Mouse (Mus musculus) testis, adult 10 weeks (tissue): ENCODE data around the gene Irf7. TPM values are rescaled to one million over a fixed set of nuclear protein-coding genes. Genes with fewer than 3 reads are reported as not detected.

Source experiments
- polyA plus RNA-seq: library from polyadenylated mRNA; stranded (reverse); fragments of 350-450 nt; fragmentation: Illumina TruSeq; extraction: RNeasy Lipid Tissue Mini Kit (QIAGEN cat#74804); gene quantifications from one replicate; pipeline ENCODE4 v1.2.3, GENCODE M21; 2014; ENCODE audit warnings: low read depth, low replicate concordance

Gene Irf7
- 2.1 TPM for polyA plus RNA-seq

DNA sequence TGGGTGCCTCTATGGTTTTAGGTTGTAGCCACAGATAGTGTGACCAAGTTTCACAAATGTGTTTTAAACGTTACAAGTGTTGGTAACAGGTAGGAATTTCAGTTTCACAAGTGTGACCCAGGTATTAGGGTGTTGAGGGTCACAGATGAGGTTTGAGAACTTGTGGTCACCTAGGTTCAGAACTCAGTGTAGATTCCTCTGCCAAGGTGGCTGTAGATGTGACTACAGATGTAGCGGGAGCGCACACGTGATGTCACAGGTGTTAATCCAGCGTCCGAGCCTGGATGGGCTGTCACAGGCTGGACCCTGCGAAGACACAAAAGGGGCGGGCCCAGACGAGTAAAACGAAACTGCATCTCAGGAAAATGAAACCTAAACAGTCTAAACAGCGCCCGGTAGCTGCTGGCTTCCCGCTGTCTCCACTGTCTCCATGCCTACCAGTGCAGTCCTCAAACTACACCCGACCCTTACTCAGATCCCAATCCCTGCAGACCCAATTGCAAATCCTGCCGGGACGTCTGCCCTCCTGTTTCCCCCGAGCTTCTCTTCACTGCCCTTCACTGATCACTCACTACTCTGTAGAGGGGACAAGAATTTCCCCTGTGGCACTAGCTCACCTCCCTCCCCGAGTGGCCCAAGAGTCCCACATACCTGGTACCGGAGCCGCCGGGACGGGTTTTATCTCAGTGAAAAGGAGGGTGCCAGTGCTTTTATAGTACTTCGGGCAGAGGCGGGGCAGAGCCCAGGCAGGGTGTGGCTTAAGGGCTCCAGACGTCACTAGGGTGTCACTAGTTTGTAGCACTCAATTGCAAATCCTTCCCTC lies at the start of gene Irf7:
TSS of gene Irf7 (minus strand) at position 743 of the 823 bp plus-strand sequence.

DNA sequence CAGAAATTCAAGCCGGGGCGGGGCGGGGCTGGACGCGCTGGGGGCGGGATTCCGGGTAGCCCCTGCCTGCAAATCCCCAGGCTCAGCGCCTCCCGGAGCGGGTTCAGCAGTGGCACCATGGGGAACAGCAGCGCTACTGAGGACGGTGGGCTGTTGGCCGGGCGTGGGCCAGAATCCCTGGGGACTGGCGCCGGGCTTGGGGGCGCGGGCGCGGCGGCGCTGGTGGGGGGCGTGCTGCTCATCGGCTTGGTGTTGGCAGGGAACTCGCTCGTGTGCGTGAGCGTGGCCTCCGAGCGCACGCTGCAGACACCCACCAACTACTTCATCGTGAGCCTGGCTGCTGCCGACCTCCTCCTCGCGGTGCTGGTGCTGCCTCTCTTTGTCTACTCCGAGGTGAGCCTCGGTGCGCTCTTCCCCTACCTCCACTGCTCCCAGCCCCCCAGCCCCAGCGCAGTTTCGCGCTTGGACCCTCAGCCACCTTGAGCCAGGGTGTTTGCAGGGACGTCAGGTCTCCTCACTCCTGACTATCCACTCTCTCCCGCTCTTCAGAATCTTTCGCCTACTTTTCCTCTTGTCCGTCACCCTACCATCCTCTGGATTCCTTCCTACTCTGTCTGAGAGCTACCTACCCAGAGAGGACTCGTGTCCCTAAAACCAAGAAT lies 25.8 kb upstream of the Irf7 start, which contains the start of gene Drd4:
TSS of gene Drd4 (plus strand) at position 86 of the 662 bp plus-strand sequence.

DNA sequence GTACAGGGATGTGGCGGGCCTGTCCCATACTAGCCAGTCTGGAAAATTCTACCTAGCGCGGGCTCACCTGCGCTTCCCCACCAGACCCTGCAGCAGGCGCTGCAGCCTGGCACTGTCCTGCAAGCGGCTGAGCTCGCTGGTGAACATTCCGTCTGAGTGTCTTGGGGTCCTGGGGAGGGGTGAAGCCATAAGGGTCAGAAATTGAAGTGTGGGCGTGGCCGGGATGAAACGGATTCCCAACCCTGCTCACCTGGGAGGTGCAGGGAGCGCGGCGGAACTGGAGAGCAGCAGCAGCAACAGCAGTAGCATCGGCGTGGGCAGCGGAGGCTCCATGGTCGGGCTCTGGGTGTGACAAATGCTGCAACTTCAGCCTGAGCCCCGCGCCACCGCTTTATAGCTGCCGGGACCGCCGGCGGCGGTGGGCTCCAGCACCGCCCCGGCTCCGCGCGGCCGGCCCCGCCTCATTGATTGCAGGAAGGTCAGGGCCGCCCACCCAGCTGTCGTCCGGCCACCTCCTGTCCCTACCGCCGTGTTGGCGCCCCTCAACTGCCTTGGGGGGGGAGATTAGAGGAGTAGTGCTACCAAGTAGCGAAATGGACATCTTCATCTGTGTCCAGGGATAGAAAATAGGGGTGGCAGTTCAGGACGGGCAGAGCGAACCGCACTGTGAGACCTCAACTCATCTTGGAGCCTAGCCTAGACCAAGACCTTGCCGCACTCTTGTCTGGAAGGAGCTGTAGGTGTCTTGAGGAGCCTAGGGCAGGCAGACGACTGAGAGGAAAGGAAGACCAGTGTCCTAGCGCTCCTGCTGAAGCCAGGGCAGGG lies 12.7 kb upstream of the Irf7 start, which contains the start of gene Sct:
TSS of gene Sct (minus strand) at position 368 of the 825 bp plus-strand sequence.

DNA sequence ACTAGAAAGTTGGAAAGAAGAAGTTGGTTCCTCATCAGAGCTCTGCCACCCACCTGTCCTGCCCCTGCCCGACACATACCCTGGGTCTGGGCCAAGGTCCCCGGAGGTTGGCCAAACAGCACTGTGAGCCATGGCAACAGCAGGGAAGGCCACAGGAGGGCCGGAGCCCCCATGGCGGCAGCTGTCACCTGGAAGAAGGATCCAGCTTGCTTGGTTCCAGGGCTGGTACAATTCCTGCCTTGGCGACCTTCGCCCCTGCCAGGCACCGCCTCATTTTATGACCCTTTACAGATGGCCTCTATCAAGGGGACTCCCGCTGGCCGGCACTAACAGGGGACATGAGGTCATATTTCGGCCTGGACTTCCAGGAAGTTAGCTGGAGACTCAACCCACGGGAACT lies 10.3 kb upstream of the Irf7 start, which contains the start of gene Cdhr5:
TSS of gene Cdhr5 (minus strand) at position 241 of the 400 bp plus-strand sequence.

DNA sequence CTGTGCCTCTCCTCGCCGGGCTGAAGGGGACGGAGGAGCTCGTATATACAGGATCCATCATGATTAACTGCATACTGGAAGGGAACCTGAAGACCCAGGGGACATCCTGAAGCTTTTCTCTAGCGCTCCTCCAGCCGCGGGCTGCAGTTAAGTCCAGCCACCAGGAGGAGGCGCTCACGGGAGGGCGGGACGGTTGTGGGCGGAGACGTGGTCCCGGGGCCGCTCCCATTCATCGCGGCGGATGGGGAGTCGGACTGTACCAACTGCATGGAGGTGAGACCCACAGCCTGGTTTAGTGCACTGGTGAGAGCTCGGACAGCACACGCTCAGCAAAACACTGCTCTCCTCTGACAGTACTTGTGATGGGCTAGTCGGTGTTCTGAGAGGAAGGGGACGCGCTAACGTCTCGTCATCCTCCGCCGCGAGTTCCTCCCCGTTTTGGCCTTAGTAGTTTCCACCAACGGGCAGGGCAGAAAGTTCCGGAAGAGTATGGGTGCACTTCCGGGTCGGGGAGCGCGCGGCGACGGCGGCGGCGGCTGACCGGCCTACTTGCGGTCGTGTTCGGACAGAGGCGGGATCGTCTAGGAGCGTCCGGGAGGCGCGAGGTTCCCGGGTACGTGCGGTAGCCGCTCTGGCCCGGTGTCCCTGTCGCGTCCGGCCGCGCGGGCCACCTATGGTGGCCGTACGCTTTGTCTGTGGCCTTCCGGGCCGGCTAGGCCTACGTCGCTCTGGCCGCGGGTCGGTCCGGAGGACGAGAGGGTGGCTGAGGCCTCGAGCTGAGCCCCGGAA lies 37.8 kb downstream of the Irf7 start, which contains the start of gene Phrf1:
TSS of gene Phrf1 (plus strand) at position 506 of the 789 bp plus-strand sequence.

DNA sequence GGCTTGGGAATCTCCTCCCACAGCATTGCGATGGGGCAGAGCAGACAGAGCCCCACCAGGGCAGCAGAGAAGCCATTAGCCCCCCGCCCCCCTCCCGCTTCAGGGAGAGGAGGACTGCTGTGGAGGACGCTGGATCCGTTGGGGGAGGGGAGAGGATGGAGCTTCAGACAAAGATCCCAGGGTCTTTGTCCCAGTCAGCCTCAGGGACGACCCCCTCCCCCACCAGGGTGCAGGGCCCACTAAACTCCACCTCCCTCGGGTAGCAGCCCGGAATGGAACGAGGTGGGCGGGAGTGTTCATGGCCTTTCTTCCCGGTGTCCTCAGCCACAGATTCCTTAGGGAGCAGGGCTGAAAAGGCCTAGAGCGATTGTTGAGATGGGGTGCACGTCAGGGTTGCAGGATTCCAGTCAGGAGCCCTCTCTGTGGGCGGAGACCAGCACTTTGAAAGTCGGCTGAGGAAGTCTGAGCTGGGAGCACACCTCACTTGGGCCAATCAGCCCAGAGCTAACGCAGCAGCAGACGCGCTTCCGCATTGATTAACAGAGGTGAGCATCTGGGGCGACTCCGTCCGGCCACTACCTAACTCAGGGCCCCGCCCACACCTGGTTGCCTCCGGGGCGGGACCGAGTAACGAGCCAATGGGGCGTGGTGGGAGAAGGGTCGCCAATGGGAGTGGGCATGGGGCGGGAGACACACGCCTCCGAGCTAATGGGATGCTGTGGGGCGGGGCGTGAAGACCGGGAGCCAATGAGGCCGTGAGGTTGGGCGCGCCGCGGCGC lies 51.0 kb downstream of the Irf7 start, which contains the start of gene Rassf7:
TSS of gene Rassf7 (plus strand) at position 760 of the 779 bp plus-strand sequence.

DNA sequence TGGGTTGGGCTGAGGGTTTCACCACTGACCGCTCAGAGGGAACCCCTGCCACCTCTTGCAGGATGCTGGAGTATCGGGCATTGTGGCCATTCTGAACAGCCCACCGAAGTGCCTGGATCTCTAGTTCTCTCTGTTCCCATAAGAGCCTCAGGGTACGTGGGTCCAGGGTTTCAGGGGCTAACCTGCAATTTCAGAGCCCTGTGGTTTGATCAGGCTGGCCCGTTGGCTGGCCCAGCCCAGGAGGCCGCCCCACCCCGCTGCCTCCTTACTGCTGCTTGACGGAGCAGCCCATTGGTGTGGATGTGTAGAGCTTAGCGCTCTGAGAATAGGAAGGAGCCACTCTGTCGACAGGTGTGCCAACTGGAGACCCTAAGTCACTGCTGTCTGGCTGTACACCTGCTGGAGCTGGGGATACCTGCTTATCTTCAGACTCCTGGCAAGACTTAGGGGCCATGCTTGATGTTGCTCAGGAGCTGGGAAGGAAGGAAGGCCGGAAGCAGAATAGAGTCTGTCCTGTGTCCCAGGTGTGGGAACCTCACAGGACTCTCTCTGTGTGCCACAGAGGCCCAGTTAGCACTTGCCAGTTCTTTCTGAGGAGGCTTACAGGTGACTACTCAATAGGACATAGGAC lies 52.6 kb downstream of the Irf7 start, which contains the start of gene Lmntd2:
TSS of gene Lmntd2 (minus strand) at position 476 of the 631 bp plus-strand sequence.

Other genes with a start within 250 kb of the Irf7 start
- gene Ifitm6, start 248.6 kb downstream of the Irf7 start, polyA plus RNA-seq = not detected
- gene Gm17387, start 237.3 kb downstream of the Irf7 start, polyA plus RNA-seq = not detected
- 1.2 TPM for gene B4galnt4, start 205.4 kb downstream of the Irf7 start, polyA plus RNA-seq
- gene Pkp3, start 188.3 kb downstream of the Irf7 start, polyA plus RNA-seq = not detected
- gene Sigirr, start 165.9 kb downstream of the Irf7 start, polyA plus RNA-seq = not detected
- gene Ano9, start 148.7 kb downstream of the Irf7 start, polyA plus RNA-seq = 0.18 TPM
- 179 TPM for gene Ptdss2, start 144.1 kb downstream of the Irf7 start, polyA plus RNA-seq
- 0.41 TPM for gene Rnh1, start 93.6 kb downstream of the Irf7 start, polyA plus RNA-seq
- 6.3 TPM for gene Hras, start 72.5 kb downstream of the Irf7 start, polyA plus RNA-seq
- 9.5 TPM for gene Lrrc56, start 72.3 kb downstream of the Irf7 start, polyA plus RNA-seq
- gene Lmntd2, start 52.4 kb downstream of the Irf7 start, polyA plus RNA-seq = 18.2 TPM
- 2.4 TPM for gene Rassf7, start 50.6 kb downstream of the Irf7 start, polyA plus RNA-seq
- gene Phrf1, start 37.7 kb downstream of the Irf7 start, polyA plus RNA-seq = 24.6 TPM
- 1.5 TPM for gene Cdhr5, start 10.3 kb upstream of the Irf7 start, polyA plus RNA-seq
- gene Sct, start 12.7 kb upstream of the Irf7 start, polyA plus RNA-seq = not detected
- 1.1 TPM for gene Drd4, start 25.5 kb upstream of the Irf7 start, polyA plus RNA-seq
- gene Deaf1, start 61.2 kb upstream of the Irf7 start, polyA plus RNA-seq = 1.2 TPM
- gene Tmem80, start 61.3 kb upstream of the Irf7 start, polyA plus RNA-seq = 15.0 TPM
- 0.34 TPM for gene Eps8l2, start 72.4 kb upstream of the Irf7 start, polyA plus RNA-seq
- 1.8 TPM for gene Taldo1, start 125.7 kb upstream of the Irf7 start, polyA plus RNA-seq
- 3.7 TPM for gene Gatd1, start 147.7 kb upstream of the Irf7 start, polyA plus RNA-seq
- 0.18 TPM for gene Cend1, start 163.0 kb upstream of the Irf7 start, polyA plus RNA-seq
- gene Slc25a22, start 171.4 kb upstream of the Irf7 start, polyA plus RNA-seq = 0.14 TPM
- 0.48 TPM for gene Pidd1, start 177.5 kb upstream of the Irf7 start, polyA plus RNA-seq
- gene Rplp2, start 180.9 kb upstream of the Irf7 start, polyA plus RNA-seq = 10.3 TPM
- 14.7 TPM for gene Pnpla2, start 188.7 kb upstream of the Irf7 start, polyA plus RNA-seq
- not detected for gene Cracr2b, start 194.6 kb upstream of the Irf7 start, polyA plus RNA-seq
- gene Cd151, start 200.9 kb upstream of the Irf7 start, polyA plus RNA-seq = 17.0 TPM
- 0.87 TPM for gene Polr2l, start 208.7 kb upstream of the Irf7 start, polyA plus RNA-seq
- 0.49 TPM for gene Tspan4, start 208.8 kb upstream of the Irf7 start, polyA plus RNA-seq